Mouse (Mus musculus) bone marrow macrophage, adult 2 months (primary cell): Measurements from ENCODE around the gene Tubb4b. TPM values are rescaled to one million over a fixed set of nuclear protein-coding genes. Genes with fewer than 3 reads are reported as not detected.

Experiments used
- H3K27ac ChIP-seq: 2 replicates; pipeline ENCODE4 v1.5.1; 2012; ENCODE audit warnings: low read depth, low read length; ENCODE audit not compliant: insufficient read depth
- H3K4me1 ChIP-seq: 2 replicates; pipeline ENCODE4 v1.6.1; 2012; ENCODE audit warnings: low read length; ENCODE audit not compliant: control insufficient read depth, insufficient read depth
- H3K4me3 ChIP-seq: 2 replicates; pipeline ENCODE4 v1.5.1; 2012; ENCODE audit warnings: mild to moderate bottlenecking, low read length, moderate library complexity; ENCODE audit not compliant: insufficient read depth
- CTCF ChIP-seq: IDR thresholded peaks from 2 replicates; pipeline ENCODE4 v1.5.1; 2012; ENCODE audit warnings: low read depth, mild to moderate bottlenecking, low read length, moderate library complexity
- POLR2A ChIP-seq: IDR thresholded peaks from 2 replicates; pipeline ENCODE4 v1.6.1; 2012; ENCODE audit warnings: mild to moderate bottlenecking, low read depth, low read length, borderline replicate concordance
- polyA plus RNA-seq: library from polyadenylated mRNA; stranded (reverse); fragments of >200 nt; gene quantifications from 2 replicates; pipeline ENCODE4 v1.2.4, GENCODE M21; 2012; ENCODE audit not compliant: missing spikeins, insufficient read depth, insufficient read length

Tubb4b gene
- polyA plus RNA-seq, 1 experiment: 135 TPM

- no peak for TF ChIP-seq POLR2A
- TF ChIP-seq CTCF: no peak
- H3K4me1 ChIP-seq: peaks cover 21% of the 10 kb centered on the region
- peak overlapping the region; percentile 76 for H3K4me3 ChIP-seq
- peak overlapping the region; percentile 87 for H3K27ac ChIP-seq
These were observed 29.0 kb downstream of the Tubb4b start for GRCm38 (mm10) chr2:25195211-25196156.

- Histone ChIP-seq H3K4me1 (peaks cover 21% of the 10 kb centered on the region), H3K27ac (peak overlapping the region; percentile 87), H3K4me3 (peak overlapping the region; percentile 76)
- TF ChIP-seq POLR2A (0 out of 2 replicates have a peak, but pooled peaks have one; percentile 40), CTCF (no peak)
These were observed 29.9 kb downstream of the Tubb4b start for GRCm38 (mm10) chr2:25194486-25195171.

- TF ChIP-seq CTCF: no peak
- TF ChIP-seq POLR2A: no peak
- peak overlapping the region; percentile 76 for H3K4me3 ChIP-seq
- H3K4me1 ChIP-seq: peaks cover 20% of the 10 kb centered on the region
- H3K27ac ChIP-seq: peak overlapping the region; percentile 87
These were observed 30.5 kb downstream of the Tubb4b start for GRCm38 (mm10) chr2:25194006-25194405.

GRCm38 (mm10) chr2:25193330-25193770 lies 31.2 kb downstream of the Tubb4b start:
- Histone ChIP-seq H3K27ac (peak overlapping the region; percentile 87), H3K4me1 (peaks cover 18% of the 10 kb centered on the region), H3K4me3 (peak overlapping the region; percentile 76)
- TF ChIP-seq CTCF: peak; percentile 64
- no peak for TF ChIP-seq POLR2A

GRCm38 (mm10) chr2:25187841-25188240 lies 36.7 kb downstream of the Tubb4b start:
- TF ChIP-seq CTCF: no peak
- TF ChIP-seq POLR2A: no peak

GRCm38 (mm10) chr2:25186575-25186930 lies 37.9 kb downstream of the Tubb4b start:
- Histone ChIP-seq H3K4me3 (no peak overlapping the region), H3K4me1 (no peaks in the 10 kb centered on the region), H3K27ac (no peak overlapping the region)
- TF ChIP-seq CTCF: no peak
- no peak for TF ChIP-seq POLR2A

More at GRCm38 (mm10) chr2:25187841-25188240, 36.7 kb downstream of the Tubb4b start:
- Histone ChIP-seq H3K4me3 (no peak overlapping the region), H3K4me1 (no peaks in the 10 kb centered on the region), H3K27ac (no peak overlapping the region)

- no peaks in the 10 kb centered on the region for H3K4me1 ChIP-seq
- no peak overlapping the region for H3K27ac ChIP-seq
- peak overlapping the region; percentile 43 for H3K4me3 ChIP-seq
- TF ChIP-seq POLR2A: no peak
These were observed 38.6 kb downstream of the Tubb4b start for GRCm38 (mm10) chr2:25185625-25186574.

- no peak overlapping the region for H3K4me3 ChIP-seq
- H3K4me1 ChIP-seq: no peaks in the 10 kb centered on the region
- no peak for TF ChIP-seq POLR2A
- no peak for TF ChIP-seq CTCF
- H3K27ac ChIP-seq: no peak overlapping the region
These were observed 40.0 kb downstream of the Tubb4b start for GRCm38 (mm10) chr2:25184496-25184895.

- no peak for TF ChIP-seq CTCF
- no peak for TF ChIP-seq POLR2A
- Histone ChIP-seq H3K27ac (no peak overlapping the region), H3K4me3 (no peak overlapping the region), H3K4me1 (no peaks in the 10 kb centered on the region)
These were observed 41.2 kb downstream of the Tubb4b start for GRCm38 (mm10) chr2:25183336-25183735.
